Mouse (Mus musculus) kidney, adult 2 months (tissue): ENCODE measurements around the gene Ano7.

ENCODE experiments used
- CTCF ChIP-seq: fragments of 200-500 bp; conservative IDR thresholded peaks from 2 replicates; pipeline ENCODE4 v1.5.1; 2011; ENCODE audit warnings: low read depth, mild to moderate bottlenecking, control low read depth, low read length, moderate library complexity, mixed read lengths; ENCODE audit not compliant: insufficient read depth, insufficient read length
- POLR2A ChIP-seq: fragments of 200-500 bp; IDR thresholded peaks from one replicate; pipeline ENCODE4 v1.6.1; 2011; ENCODE audit warnings: low read depth, low read length, control low read depth

DNA sequence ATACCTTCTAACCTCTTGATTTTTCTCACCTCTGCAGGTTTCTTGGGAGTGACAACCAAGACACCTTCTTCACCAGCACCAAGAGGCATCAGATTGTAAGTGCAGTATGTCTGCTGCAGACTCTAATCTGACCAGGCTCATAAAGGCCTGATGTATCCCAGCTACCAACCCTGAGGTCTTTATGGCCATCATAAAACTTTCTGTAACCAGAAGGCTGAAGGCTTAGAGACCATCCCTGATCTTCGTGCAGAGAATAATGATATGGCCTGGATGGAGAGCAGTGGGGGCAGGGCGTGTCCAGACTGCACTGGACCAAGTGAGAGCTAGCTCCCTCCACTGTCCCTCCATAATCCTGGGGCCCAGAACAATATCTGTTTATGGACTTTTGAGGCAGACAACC is 13.5 kb downstream of the Ano7 start:
- TF ChIP-seq CTCF: no peak
- TF ChIP-seq POLR2A: no peak
